Mouse (Mus musculus) forebrain, embryonic 16.5 days (tissue): ENCODE data around the gene Evi2. TPM values are rescaled to one million over a fixed set of nuclear protein-coding genes. Genes with fewer than 3 reads are reported as not detected.

Experiments
- ATAC-seq: fragments of 200-750 bp; cut with Nextera tagmentation; 2 replicates; pipeline ENCODE4 v1.8.0; 2017; ENCODE audit warnings: mild to moderate bottlenecking, moderate library complexity
- H3K27ac ChIP-seq: fragments of 300-500 bp; sonication (generic); 2 replicates; pipeline ENCODE4 v1.5.1; 2014; ENCODE audit warnings: low read length, control low read depth
- H3K27me3 ChIP-seq: fragments of 300-500 bp; sonication (generic); replicated peaks from 2 replicates; pipeline ENCODE4 v1.6.1; 2014; ENCODE audit warnings: low read length; ENCODE audit not compliant: control insufficient read depth, insufficient read depth
- H3K36me3 ChIP-seq: fragments of 300-500 bp; sonication (generic); 2 replicates; pipeline ENCODE4 v1.6.1; 2014; ENCODE audit not compliant: control insufficient read depth, insufficient read depth
- H3K4me1 ChIP-seq: fragments of 300-500 bp; sonication (generic); replicated peaks from 2 replicates; pipeline ENCODE4 v1.6.1; 2014; ENCODE audit warnings: low read length; ENCODE audit not compliant: control insufficient read depth, insufficient read depth
- H3K4me2 ChIP-seq: fragments of 300-500 bp; sonication (generic); 2 replicates; pipeline ENCODE4 v1.6.1; 2014; ENCODE audit warnings: mild to moderate bottlenecking, low read length, control low read depth
- H3K4me3 ChIP-seq: fragments of 300-500 bp; sonication (generic); replicated peaks from 2 replicates; pipeline ENCODE4 v1.5.1; 2014; ENCODE audit warnings: mild to moderate bottlenecking, low read length, control low read depth
- H3K9ac ChIP-seq: fragments of 300-500 bp; sonication (generic); replicated peaks from 2 replicates; pipeline ENCODE4 v1.6.1; 2014; ENCODE audit warnings: low read depth, low read length, control low read depth
- H3K9me3 ChIP-seq: fragments of 300-500 bp; sonication (generic); 2 replicates; pipeline ENCODE4 v1.6.1; 2016; ENCODE audit warnings: low read length; ENCODE audit not compliant: control insufficient read depth
- WGBS: fragments of 180-500 bp; shearing (Covaris S2); extraction: QIAGEN DNeasy Blood & Tissue Kit; methylation state at CpG from one replicate; pipeline ENCODE4 v1.1.7; 2014; 5-methylcytosine and 5-hydroxymethylcytosine counted together
- polyA plus RNA-seq: library from polyadenylated mRNA; unstranded; fragments of >200 nt; fragmentation: Nextera tagmentation; extraction: Ambion mirVana; gene quantifications from 2 replicates; pipeline ENCODE4 v1.2.1, GENCODE M21; 2015

Evi2 gene
- polyA plus RNA-seq, 1 experiment from 2014 or later, result 0.73 TPM

DNA sequence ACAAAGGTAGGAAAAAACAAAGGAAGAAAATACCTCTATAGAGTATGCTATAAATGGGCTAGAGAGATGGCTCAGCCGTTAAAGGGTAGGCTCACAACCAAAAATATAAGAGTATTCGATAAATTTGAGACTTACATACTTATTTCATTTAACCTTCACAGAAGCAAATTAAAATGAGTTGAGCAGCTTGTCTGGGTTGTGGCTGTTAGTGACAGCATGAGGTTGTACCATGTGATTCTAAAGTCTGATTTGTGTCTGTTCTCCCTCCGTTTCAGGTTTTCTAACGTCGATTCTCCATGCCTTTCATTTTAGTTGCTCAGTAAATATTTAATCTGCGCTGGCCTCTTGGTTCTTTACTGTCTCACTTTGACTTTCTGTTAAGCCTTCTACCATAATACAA lies 11.1 kb downstream of the Evi2 start:
- Histone ChIP-seq H3K27me3 (no peaks in the 10 kb centered on the region), H3K27ac (no peak overlapping the region), H3K4me3 (no peak overlapping the region), H3K9me3 (no peaks in the 10 kb centered on the region), H3K36me3 (no peaks in the 10 kb centered on the region), H3K4me2 (no peak overlapping the region), H3K4me1 (no peaks in the 10 kb centered on the region), H3K9ac (no peak overlapping the region)
- 85% methylated on average over 6 of the region's 6 CpGs for WGBS
- ATAC-seq, result no peak

DNA sequence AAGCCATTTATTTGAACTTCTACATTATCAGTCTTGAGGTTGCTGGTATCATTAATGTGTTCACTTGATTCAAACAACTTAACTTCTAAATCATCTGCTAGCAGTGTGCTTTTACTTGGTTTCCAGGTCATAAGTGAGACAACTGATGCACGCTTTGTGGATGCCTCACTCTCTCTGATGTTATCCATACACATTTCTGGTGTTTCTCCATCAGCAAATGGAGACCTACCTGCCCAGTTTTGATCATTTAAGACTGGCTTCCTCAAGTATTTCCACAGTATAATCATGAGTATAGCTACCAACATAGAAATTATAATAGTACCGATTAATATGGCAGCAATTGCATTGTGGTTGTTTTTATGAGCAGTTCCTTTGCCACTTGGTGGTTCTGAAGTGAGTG lies 14.6 kb downstream of the Evi2 start:
- H3K27me3 ChIP-seq, result no peaks in the 10 kb centered on the region
- H3K36me3 ChIP-seq, result no peaks in the 10 kb centered on the region
- H3K9ac ChIP-seq, result no peak overlapping the region
- no peak overlapping the region for H3K4me3 ChIP-seq
- H3K27ac ChIP-seq, result no peak overlapping the region
- no peak for ATAC-seq
- no peak overlapping the region for H3K4me2 ChIP-seq
- no peaks in the 10 kb centered on the region for H3K9me3 ChIP-seq
- WGBS, result 96% methylated on average over 2 of the region's 2 CpGs
- H3K4me1 ChIP-seq, result no peaks in the 10 kb centered on the region

DNA sequence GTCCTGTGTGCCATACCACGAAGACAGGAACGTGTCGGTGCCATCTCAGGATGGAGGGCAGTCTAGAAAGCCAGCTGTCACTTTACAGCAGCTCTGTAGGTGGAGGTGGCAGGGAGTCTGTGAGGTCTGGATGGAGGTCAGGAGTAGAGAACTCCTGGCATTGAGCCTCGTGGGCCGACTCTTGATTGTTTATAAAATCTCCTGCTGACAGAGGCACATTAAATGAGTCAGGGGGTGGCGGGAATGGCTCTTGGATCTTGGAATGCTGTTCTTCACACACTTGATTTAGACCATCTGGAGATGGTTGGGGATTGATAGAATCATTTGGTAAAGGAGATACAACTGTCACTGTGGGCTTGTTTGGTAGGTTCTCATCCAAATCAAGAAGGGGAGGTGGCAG lies 15.1 kb downstream of the Evi2 start:
- Histone ChIP-seq H3K27me3 (no peaks in the 10 kb centered on the region), H3K9ac (no peak overlapping the region), H3K4me3 (no peak overlapping the region), H3K9me3 (no peaks in the 10 kb centered on the region), H3K36me3 (no peaks in the 10 kb centered on the region), H3K4me1 (no peaks in the 10 kb centered on the region), H3K4me2 (no peak overlapping the region), H3K27ac (no peak overlapping the region)
- no peak for ATAC-seq
- 75% methylated on average over 6 of the region's 6 CpGs for WGBS

DNA sequence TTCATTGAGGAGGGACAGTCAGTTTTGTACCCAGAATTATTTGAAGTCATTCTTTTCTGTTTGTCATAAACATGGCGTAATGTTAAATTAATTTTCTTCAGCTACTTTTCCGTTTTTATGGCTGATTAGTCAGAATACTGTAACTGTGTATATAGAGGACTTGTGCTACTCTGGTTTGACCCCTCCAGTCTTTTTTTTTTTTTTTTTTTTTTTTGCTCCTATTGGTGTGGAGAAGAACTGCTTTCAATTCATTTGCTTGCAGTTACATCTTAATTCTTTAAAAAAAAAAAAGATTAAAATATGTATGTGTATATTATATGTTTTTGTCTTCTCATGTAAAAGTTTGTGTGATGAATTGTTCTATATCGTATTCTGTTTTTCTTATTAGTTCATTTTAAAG lies 18.4 kb downstream of the Evi2 start:
- Histone ChIP-seq H3K4me1 (no peaks in the 10 kb centered on the region), H3K9me3 (no peaks in the 10 kb centered on the region), H3K36me3 (no peaks in the 10 kb centered on the region), H3K4me2 (no peak overlapping the region), H3K27ac (no peak overlapping the region), H3K27me3 (no peaks in the 10 kb centered on the region), H3K9ac (no peak overlapping the region), H3K4me3 (no peak overlapping the region)
- ATAC-seq, result no peak
- WGBS, result 93% methylated on average over 3 of the region's 3 CpGs

DNA sequence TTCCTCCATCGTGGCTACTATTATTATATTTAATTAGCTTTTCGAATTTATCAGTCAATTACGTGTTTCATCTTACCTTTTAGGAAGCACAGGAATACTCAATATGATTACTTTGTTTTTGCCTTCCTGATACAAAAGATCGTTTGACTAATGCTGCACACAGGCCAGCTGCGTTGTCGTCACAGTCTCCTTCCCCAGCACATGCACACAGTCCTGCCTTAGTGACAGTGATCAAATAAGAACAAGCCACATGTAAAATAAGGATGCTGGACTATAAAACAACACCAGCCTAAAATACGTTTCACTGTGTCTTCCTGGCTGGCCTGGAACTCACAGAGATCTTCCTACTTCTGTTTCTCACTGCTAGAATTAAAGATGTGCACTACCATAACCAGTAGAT lies 25.9 kb downstream of the Evi2 start:
- WGBS, result 48% methylated on average over 7 of the region's 7 CpGs
- no peak for ATAC-seq
- H3K27ac ChIP-seq, result no peak overlapping the region

DNA sequence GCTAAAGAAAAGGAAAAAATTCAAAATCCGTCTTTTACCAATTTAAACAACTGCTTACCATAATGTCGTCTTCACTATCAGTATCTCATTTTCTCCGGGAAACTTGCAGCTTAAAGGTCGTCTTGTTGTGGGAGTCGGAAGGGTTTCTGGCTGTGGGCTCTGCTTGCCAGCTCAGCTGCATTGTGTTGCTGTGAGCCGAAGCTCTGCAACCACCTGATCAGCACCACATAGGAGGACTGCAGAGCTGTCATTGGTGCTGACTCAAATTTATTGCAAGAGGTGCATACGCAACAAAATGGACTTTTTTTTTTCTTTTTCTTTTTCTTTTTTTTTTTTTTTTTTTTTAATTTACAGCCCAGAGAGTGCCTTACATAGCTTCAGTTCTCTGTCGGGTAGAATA lies 26.5 kb downstream of the Evi2 start, which contains the start of gene Omg:
Gene Omg (minus strand): TSS at position 240 of the 400 bp plus-strand sequence.
- no peak within 1 kb of the TSS for H3K9ac ChIP-seq
- H3K4me2 ChIP-seq, result peak within 1 kb of the TSS; percentile 21
- H3K4me3 ChIP-seq, result 0 out of 2 replicates have a peak within 1 kb of the TSS, but pooled peaks have one; percentile 6
- no peaks in the 10 kb centered on the region for H3K36me3 ChIP-seq
- ATAC-seq, result peak; percentile 86
- 0 out of 2 replicates have a peak within 1 kb of the TSS, but pooled peaks have one; percentile 3 for H3K27ac ChIP-seq
- WGBS, result 16% methylated on average over 8 of the region's 8 CpGs
- H3K27me3 ChIP-seq, result no peaks in the 10 kb centered on the region
- peaks cover 11% of the 10 kb centered on the region for H3K4me1 ChIP-seq
- no peaks in the 10 kb centered on the region for H3K9me3 ChIP-seq

More for the DNA sequence above, 25.9 kb downstream of the Evi2 start:
- Histone ChIP-seq H3K27me3 (no peaks in the 10 kb centered on the region), H3K9ac (no peak overlapping the region), H3K9me3 (no peaks in the 10 kb centered on the region), H3K4me2 (no peak overlapping the region), H3K4me3 (no peak overlapping the region), H3K36me3 (no peaks in the 10 kb centered on the region), H3K4me1 (peaks cover 11% of the 10 kb centered on the region)

DNA sequence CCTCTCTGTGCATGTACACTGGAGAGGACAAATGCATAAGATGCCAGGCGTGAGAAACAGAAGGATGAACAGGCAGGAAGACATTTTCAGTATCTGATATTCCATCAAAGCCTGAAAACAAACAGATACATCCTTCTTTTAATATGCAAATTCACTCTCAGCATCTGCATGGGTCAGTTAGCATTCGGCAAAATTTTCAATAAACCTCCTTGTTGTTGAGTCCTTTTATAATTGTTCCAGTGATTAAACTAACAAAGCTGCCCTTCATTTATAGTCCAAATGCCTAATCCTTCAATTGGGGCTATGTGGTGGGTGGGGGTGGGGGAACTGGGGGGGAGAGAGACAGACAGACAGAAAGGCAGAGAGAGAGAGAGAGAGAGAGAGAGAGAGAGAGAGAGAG lies 27.5 kb downstream of the Evi2 start:
- Histone ChIP-seq H3K27ac (0 out of 2 replicates have a peak overlapping the region, but pooled peaks have one; percentile 5), H3K4me1 (peaks cover 11% of the 10 kb centered on the region), H3K36me3 (no peaks in the 10 kb centered on the region), H3K4me2 (peak overlapping the region; percentile 0; the same call in 1 of the 2 replicates), H3K4me3 (no peak overlapping the region), H3K9ac (no peak overlapping the region), H3K27me3 (no peaks in the 10 kb centered on the region), H3K9me3 (no peaks in the 10 kb centered on the region)
- WGBS, result 6% methylated on average over 2 of the region's 2 CpGs
- ATAC-seq, result no peak

DNA sequence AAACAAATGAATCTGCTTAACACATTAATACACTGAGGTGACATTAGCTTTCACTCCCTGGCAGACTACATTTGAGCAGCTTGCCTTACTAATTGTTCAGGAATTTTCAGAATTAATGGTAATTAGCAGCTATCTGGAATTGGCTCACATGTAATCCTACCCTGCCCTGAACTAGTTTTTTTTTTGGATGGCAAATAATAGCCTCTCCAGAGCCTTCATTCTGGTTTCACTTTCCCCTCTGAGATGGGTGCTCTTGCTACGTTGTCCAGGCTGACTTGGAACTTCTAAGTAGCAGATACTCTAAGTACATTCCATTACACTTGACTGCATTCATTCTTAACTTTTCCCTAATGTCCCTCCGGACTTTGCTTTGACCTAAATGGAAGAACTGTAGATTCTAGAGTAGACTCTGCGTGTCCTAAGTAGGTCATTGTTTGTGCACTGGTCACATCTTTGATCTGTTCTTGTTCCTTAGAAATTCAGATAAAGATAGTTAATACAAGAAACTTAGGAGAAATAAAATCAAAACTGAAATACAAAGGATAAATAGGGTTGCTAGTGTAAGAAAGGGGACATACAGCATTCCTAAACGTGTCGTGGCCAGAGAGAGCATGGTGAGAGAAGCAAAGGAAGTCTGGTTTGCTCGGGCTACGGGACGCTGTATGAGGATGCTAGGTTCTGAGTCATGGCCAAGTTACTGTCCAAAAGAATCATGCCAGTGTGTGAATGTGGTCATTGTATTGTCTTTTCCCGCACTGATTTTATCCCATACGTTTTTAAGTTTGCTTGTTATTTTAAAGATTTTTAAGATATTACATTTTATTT lies 35.2 kb downstream of the Evi2 start:
- Histone ChIP-seq H3K36me3 (no peaks in the 10 kb centered on the region), H3K9me3 (no peaks in the 10 kb centered on the region), H3K4me3 (no peak overlapping the region), H3K27me3 (no peaks in the 10 kb centered on the region), H3K9ac (no peak overlapping the region), H3K4me1 (peaks cover 5% of the 10 kb centered on the region), H3K27ac (no peak overlapping the region), H3K4me2 (no peak overlapping the region)
- peak; percentile 38; the same call in 1 of the 2 replicates for ATAC-seq
- whole genome bisulfite sequencing, result 44% methylated on average over 10 of the region's 10 CpGs

DNA sequence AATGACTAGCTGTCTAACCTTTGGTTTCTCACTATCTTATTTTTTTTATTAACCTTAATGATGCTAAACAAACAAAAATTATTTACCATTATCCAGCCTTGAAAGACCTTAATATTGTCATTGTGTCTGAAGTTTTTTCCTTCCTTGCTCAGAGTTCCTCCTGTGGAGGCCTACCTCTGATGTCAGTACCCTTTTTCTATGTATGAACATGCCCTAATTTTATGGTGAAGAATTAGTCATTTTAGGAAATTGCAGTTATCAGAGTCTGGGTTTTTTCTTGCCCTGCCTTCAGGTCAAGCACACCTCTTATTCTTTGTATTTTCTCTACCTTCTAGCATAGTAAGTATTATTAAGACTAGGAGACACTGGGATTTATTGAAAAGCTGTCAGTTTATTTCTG lies 45.7 kb downstream of the Evi2 start:
- H3K9me3 ChIP-seq, result no peaks in the 10 kb centered on the region
- H3K4me3 ChIP-seq, result no peak overlapping the region
- no peaks in the 10 kb centered on the region for H3K4me1 ChIP-seq
- 0 out of 2 replicates have a peak, but pooled peaks cover 7% of the 10 kb centered on the region for H3K36me3 ChIP-seq
- no peaks in the 10 kb centered on the region for H3K27me3 ChIP-seq
- ATAC-seq, result no peak
- no peak overlapping the region for H3K9ac ChIP-seq
- H3K27ac ChIP-seq, result no peak overlapping the region
- H3K4me2 ChIP-seq, result no peak overlapping the region
